Mouse (Mus musculus) left cerebral cortex, postnatal 4 days (tissue): ENCODE data around the gene Efr3b. TPM values are rescaled to one million over a fixed set of nuclear protein-coding genes. Genes with fewer than 3 reads are reported as not detected.

Experiments
- DNase-seq: peaks from one replicate; pipeline ENCODE4 v3.0.0-alpha.2; 2022
- intact Hi-C: fragments of 180-260 bp; cut with DNase I; formaldehyde crosslinking; loops from one replicate; pipeline ENCODE4 v1.15.1; 2025
- total RNA-seq, 2 experiments: library from RNA; stranded (reverse); gene quantifications; 2 replicates each; pipeline ENCODE4 v1.2.3; 2021

Efr3b gene
- total RNA-seq, 2 experiments from 2014 or later = 100.0 to 102 TPM

DNA sequence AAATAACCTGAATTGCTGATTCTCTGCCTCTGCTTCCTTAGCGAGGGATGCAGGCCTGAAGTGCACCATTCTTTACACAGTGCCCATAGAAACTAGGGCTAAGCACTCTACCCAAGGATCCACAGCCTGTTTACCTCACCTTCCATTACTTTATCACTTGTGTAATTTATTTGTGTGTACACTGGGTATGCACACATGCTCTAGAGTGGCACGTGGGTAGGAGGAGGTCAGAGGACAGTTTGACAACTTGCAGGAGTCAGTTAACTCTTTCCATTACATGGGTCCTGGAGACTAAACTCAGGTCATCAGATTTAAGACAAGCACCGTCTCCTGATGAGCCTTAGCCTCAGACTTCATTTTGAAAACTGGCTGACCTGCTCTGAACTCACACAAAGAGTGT lies 120.1 kb downstream of the Efr3b start:
- no peak for DNase-seq
- intact Hi-C loops = no loop called here

DNA sequence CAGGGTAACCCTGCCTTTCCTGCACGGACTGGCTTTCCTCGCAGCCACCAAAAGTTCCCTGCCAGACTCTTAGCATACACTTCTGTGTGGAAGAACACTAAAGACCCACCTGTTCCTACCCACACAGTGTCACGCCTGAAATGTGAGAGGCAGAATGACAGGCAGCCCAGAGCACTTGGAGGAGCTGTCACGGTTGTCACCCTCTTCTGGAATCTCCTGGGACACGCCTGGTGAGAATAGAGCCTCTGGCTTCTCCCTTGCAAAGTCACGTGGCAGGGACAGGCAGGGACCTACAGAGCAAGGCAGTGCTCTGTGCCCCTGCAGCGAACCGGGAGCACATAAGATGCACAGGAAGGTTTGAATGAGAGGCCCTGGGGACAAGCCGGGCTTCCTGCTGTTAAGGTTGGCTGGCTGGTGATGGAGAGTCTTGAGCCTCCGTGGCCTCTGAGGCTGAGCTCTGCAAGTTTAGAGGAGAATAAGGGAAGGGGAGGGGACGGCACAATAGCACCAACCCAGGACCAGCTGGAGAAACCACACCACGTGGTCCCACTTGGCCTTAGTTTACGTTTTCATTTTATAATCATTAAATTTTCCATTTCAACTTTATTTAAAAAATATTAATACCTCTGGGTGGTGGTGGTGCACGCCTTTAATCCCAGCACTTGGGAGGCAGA lies 120.9 kb downstream of the Efr3b start:
- intact Hi-C loops = no loop called here
- DNase-seq = no peak

DNA sequence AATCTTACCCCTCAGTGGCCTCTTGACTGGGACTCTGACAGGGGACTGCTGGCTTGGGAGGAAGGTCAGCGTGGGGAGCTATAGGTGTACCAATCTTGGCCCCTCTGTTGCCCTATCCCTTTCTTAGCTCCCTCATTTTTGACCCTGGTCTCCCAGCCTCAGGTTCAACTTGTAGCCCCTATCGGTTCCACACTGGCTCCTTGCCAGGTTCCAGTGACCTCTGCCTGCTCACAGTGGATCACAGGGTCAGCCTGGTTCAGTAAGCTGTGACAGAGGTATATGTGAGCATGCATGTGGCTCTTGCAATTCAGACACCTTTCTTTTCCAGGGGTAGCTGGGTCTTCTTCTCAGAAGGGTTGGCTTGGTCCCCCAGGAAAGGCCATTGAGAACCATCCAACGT lies 122.9 kb downstream of the Efr3b start:
- intact Hi-C loops = no loop called here
- DNase-seq = no peak

Other genes starting within 250 kb of the Efr3b start
- gene Dnmt3a, start 232.9 kb downstream of the Efr3b start, total RNA-seq = 100 to 1,000 TPM; 184 to 206 TPM
- 1 to 10 TPM; 1.6 to 1.9 TPM for gene Pomc, start 84.0 kb downstream of the Efr3b start, total RNA-seq
- gene Dnajc27, start 43.7 kb upstream of the Efr3b start, total RNA-seq = 10 to 100 TPM; 35.3 to 35.9 TPM
- 10 to 100 TPM; 42.4 to 43.0 TPM for gene Adcy3, start 94.2 kb upstream of the Efr3b start, total RNA-seq
- 1 to 10 TPM; 8.3 to 8.5 TPM for gene Ptrhd1, start 195.1 kb upstream of the Efr3b start, total RNA-seq
- 1 to 10 TPM; 7.0 to 7.3 TPM for gene Cenpo, start 195.4 kb upstream of the Efr3b start, total RNA-seq